Mouse (Mus musculus) thymus, adult 18-20 months (tissue): ENCODE measurements around the gene Enc1.
A peak's percentile ranks its signal among the peaks of the same experiment; 100 is the strongest.

Source experiments
- DNase-seq, 2 experiments: peaks; one replicate each; pipeline ENCODE4 v3.0.0; 2022; ENCODE audit warnings: mixed read lengths in 2 of 2

Enc1 gene

GRCm38 (mm10) chr13:97240965-97241786 is at the start of gene Enc1:
Gene Enc1, plus strand, starts transcription at chr13:97241105.
- peak; percentile 86 to 87 for DNase-seq

GRCm38 (mm10) chr13:97192649-97193048 is 48.3 kb upstream of the Enc1 start:
- DNase-seq, result no peak

GRCm38 (mm10) chr13:97193420-97193819 is 47.5 kb upstream of the Enc1 start:
- DNase-seq, result no peak

- DNase-seq, result no peak
These were observed 44.5 kb upstream of the Enc1 start for GRCm38 (mm10) chr13:97196186-97196924.

- no peak for DNase-seq
These were observed 44.0 kb upstream of the Enc1 start for GRCm38 (mm10) chr13:97196925-97197218.

- peak; percentile 88 to 89 for DNase-seq
These were observed 42.9 kb upstream of the Enc1 start, which contains the start of gene Hexb for GRCm38 (mm10) chr13:97197932-97198562. Gene Hexb, minus strand, starts transcription at chr13:97198357.

GRCm38 (mm10) chr13:97199123-97199522 is 41.8 kb upstream of the Enc1 start:
- DNase-seq, result no peak

GRCm38 (mm10) chr13:97201076-97201475 is 39.8 kb upstream of the Enc1 start:
- DNase-seq, result no peak

GRCm38 (mm10) chr13:97201896-97202295 is 39.0 kb upstream of the Enc1 start:
- DNase-seq, result no peak

- peak; percentile 63 to 75 for DNase-seq
These were observed 35.7 kb upstream of the Enc1 start for GRCm38 (mm10) chr13:97205052-97205701.

- DNase-seq, result no peak
These were observed 34.9 kb upstream of the Enc1 start for GRCm38 (mm10) chr13:97206046-97206445.

- no peak for DNase-seq
These were observed 33.3 kb upstream of the Enc1 start for GRCm38 (mm10) chr13:97207472-97208111.

GRCm38 (mm10) chr13:97208112-97208478 is 32.8 kb upstream of the Enc1 start:
- DNase-seq, result peak; percentile 56 to 72

- DNase-seq, result no peak
These were observed 32.4 kb upstream of the Enc1 start for GRCm38 (mm10) chr13:97208500-97209010.

- no peak for DNase-seq
These were observed 26.2 kb upstream of the Enc1 start for GRCm38 (mm10) chr13:97214583-97215268.

- no peak for DNase-seq
These were observed 25.3 kb upstream of the Enc1 start for GRCm38 (mm10) chr13:97215563-97215962.

GRCm38 (mm10) chr13:97216196-97216595 is 24.7 kb upstream of the Enc1 start:
- DNase-seq, result no peak

- DNase-seq, result no peak
These were observed 20.9 kb upstream of the Enc1 start for GRCm38 (mm10) chr13:97220022-97220421.

- DNase-seq, result no peak
These were observed 17.0 kb upstream of the Enc1 start for GRCm38 (mm10) chr13:97223856-97224255.

- no peak for DNase-seq
These were observed 16.4 kb upstream of the Enc1 start for GRCm38 (mm10) chr13:97224341-97224982.

GRCm38 (mm10) chr13:97225130-97225529 is 15.8 kb upstream of the Enc1 start:
- no peak for DNase-seq
